Mouse (Mus musculus): ENCODE results near the gene Tenm4. TPM values are rescaled to one million over a fixed set of nuclear protein-coding genes. Genes with fewer than 3 reads are reported as not detected.

Tenm4 gene
- polyA plus RNA-seq, 1 experiment from 2014 or later: 28.1 TPM

GRCm38 (mm10) chr7:96340826-96341225 lies 169.8 kb downstream of the Tenm4 start:
- no peak for ATAC-seq (replicated peaks; ENCODE audit: insufficient number of reproducible peaks, low FRiP score, low TSS enrichment, low read depth)
- H3K4me2 ChIP-seq (ENCODE audit: low read depth, low read length): no peak overlapping the region
- no peak for DNase-seq (ENCODE audit: low spot score)
- H3K9me3 ChIP-seq (replicated peaks; ENCODE audit: control insufficient read depth, low read length): no peaks in the 10 kb centered on the region
- H3K4me1 ChIP-seq (ENCODE audit: control insufficient read depth, insufficient read depth, low read length): no peaks in the 10 kb centered on the region
- no peak overlapping the region for H3K27ac ChIP-seq (replicated peaks; ENCODE audit: low read depth, low read length)
- H3K4me3 ChIP-seq (ENCODE audit: low read depth, low read length): no peak overlapping the region
- H3K9ac ChIP-seq (replicated peaks; ENCODE audit: low read length): no peak overlapping the region
- WGBS: 85% methylated on average over 5 of the region's 5 CpGs
- no peaks in the 10 kb centered on the region for H3K27me3 ChIP-seq (ENCODE audit: control insufficient read depth, insufficient read depth, low read length)
- no peaks in the 10 kb centered on the region for H3K36me3 ChIP-seq (replicated peaks; ENCODE audit: control insufficient read depth, insufficient read depth, low read depth, low read length)

DNA sequence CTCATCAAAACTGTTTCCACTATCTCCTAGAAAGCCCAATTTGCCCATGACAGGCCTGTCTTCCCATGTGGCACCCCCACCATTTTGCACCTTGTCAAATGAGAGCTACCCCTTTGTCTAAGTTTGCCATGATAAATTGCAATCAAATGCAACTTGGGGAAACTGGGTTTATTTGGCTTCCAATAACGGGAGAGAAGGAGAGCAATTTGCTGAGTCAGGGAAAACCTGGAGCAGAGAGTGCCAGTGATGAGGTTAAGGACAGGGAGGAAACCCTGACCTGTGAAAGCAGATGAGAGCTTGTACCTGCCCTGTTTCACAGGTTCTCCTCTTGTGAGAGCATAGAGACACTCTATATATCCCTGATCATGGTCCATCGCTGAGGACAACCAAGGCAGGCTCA lies 170.4 kb downstream of the Tenm4 start:
- Histone ChIP-seq H3K27ac (replicated peaks; ENCODE audit: low read depth, low read length) (no peak overlapping the region), H3K9ac (replicated peaks; ENCODE audit: low read length) (no peak overlapping the region), H3K27me3 (ENCODE audit: control insufficient read depth, insufficient read depth, low read length) (no peaks in the 10 kb centered on the region), H3K4me3 (ENCODE audit: low read depth, low read length) (no peak overlapping the region), H3K4me1 (ENCODE audit: control insufficient read depth, insufficient read depth, low read length) (no peaks in the 10 kb centered on the region), H3K36me3 (replicated peaks; ENCODE audit: control insufficient read depth, insufficient read depth, low read depth, low read length) (no peaks in the 10 kb centered on the region), H3K9me3 (replicated peaks; ENCODE audit: control insufficient read depth, low read length) (no peaks in the 10 kb centered on the region), H3K4me2 (ENCODE audit: low read depth, low read length) (no peak overlapping the region)
- whole genome bisulfite sequencing: 88% methylated on average over 2 of the region's 2 CpGs
- no peak for ATAC-seq (replicated peaks; ENCODE audit: insufficient number of reproducible peaks, low FRiP score, low TSS enrichment, low read depth)
- DNase-seq (ENCODE audit: low spot score): no peak

GRCm38 (mm10) chr7:96342996-96343395 lies 171.9 kb downstream of the Tenm4 start:
- Histone ChIP-seq H3K27me3 (ENCODE audit: control insufficient read depth, insufficient read depth, low read length) (no peaks in the 10 kb centered on the region), H3K4me1 (ENCODE audit: control insufficient read depth, insufficient read depth, low read length) (no peaks in the 10 kb centered on the region), H3K4me3 (ENCODE audit: low read depth, low read length) (no peak overlapping the region), H3K9ac (replicated peaks; ENCODE audit: low read length) (no peak overlapping the region), H3K36me3 (replicated peaks; ENCODE audit: control insufficient read depth, insufficient read depth, low read depth, low read length) (no peaks in the 10 kb centered on the region), H3K9me3 (replicated peaks; ENCODE audit: control insufficient read depth, low read length) (no peaks in the 10 kb centered on the region), H3K4me2 (ENCODE audit: low read depth, low read length) (no peak overlapping the region), H3K27ac (replicated peaks; ENCODE audit: low read depth, low read length) (no peak overlapping the region)
- 81% methylated on average over 6 of the region's 6 CpGs for WGBS
- ATAC-seq (replicated peaks; ENCODE audit: insufficient number of reproducible peaks, low FRiP score, low TSS enrichment, low read depth): no peak
- no peak for DNase-seq (ENCODE audit: low spot score)

DNA sequence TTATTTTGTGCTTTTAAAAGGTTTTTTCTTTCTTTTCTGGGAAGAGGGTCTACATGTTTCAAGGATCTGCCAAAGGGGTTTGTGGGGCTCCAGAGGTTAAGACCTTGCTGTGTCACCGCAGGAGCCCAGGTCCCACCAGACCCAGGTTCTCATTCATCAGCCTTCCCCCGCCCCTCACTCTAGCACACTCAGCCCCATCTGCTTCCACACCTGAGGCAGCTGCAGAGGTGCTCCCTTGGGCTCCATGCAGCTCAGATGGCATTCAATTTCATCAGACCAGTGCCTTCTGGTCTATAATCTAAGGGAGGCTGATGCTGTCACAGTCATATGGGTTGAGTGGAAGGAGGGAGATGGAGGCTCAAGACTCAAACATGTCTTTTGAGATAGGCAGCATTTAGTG lies 172.6 kb downstream of the Tenm4 start:
- no peak overlapping the region for H3K9ac ChIP-seq (replicated peaks; ENCODE audit: low read length)

GRCm38 (mm10) chr7:96352671-96353070 lies 181.6 kb downstream of the Tenm4 start:
- DNase-seq (ENCODE audit: low spot score) (no peak), ATAC-seq (replicated peaks; ENCODE audit: insufficient number of reproducible peaks, low FRiP score, low TSS enrichment, low read depth) (no peak)
- Histone ChIP-seq H3K36me3 (replicated peaks; ENCODE audit: control insufficient read depth, insufficient read depth, low read depth, low read length) (no peaks in the 10 kb centered on the region), H3K27me3 (ENCODE audit: control insufficient read depth, insufficient read depth, low read length) (no peaks in the 10 kb centered on the region), H3K9me3 (replicated peaks; ENCODE audit: control insufficient read depth, low read length) (no peaks in the 10 kb centered on the region), H3K4me2 (ENCODE audit: low read depth, low read length) (no peak overlapping the region), H3K27ac (replicated peaks; ENCODE audit: low read depth, low read length) (no peak overlapping the region), H3K4me3 (ENCODE audit: low read depth, low read length) (no peak overlapping the region), H3K4me1 (ENCODE audit: control insufficient read depth, insufficient read depth, low read length) (no peaks in the 10 kb centered on the region), H3K9ac (replicated peaks; ENCODE audit: low read length) (no peak overlapping the region)
- 83% methylated on average over 8 of the region's 8 CpGs for WGBS

More for the DNA sequence above, 172.6 kb downstream of the Tenm4 start:
- no peaks in the 10 kb centered on the region for H3K36me3 ChIP-seq (replicated peaks; ENCODE audit: control insufficient read depth, insufficient read depth, low read depth, low read length)
- H3K4me3 ChIP-seq (ENCODE audit: low read depth, low read length): no peak overlapping the region
- no peak overlapping the region for H3K4me2 ChIP-seq (ENCODE audit: low read depth, low read length)
- no peaks in the 10 kb centered on the region for H3K9me3 ChIP-seq (replicated peaks; ENCODE audit: control insufficient read depth, low read length)
- H3K27me3 ChIP-seq (ENCODE audit: control insufficient read depth, insufficient read depth, low read length): no peaks in the 10 kb centered on the region
- DNase-seq (ENCODE audit: low spot score) (no peak), ATAC-seq (replicated peaks; ENCODE audit: insufficient number of reproducible peaks, low FRiP score, low TSS enrichment, low read depth) (no peak)
- 89% methylated on average over 2 of the region's 2 CpGs for whole genome bisulfite sequencing
- no peaks in the 10 kb centered on the region for H3K4me1 ChIP-seq (ENCODE audit: control insufficient read depth, insufficient read depth, low read length)
- no peak overlapping the region for H3K27ac ChIP-seq (replicated peaks; ENCODE audit: low read depth, low read length)

DNA sequence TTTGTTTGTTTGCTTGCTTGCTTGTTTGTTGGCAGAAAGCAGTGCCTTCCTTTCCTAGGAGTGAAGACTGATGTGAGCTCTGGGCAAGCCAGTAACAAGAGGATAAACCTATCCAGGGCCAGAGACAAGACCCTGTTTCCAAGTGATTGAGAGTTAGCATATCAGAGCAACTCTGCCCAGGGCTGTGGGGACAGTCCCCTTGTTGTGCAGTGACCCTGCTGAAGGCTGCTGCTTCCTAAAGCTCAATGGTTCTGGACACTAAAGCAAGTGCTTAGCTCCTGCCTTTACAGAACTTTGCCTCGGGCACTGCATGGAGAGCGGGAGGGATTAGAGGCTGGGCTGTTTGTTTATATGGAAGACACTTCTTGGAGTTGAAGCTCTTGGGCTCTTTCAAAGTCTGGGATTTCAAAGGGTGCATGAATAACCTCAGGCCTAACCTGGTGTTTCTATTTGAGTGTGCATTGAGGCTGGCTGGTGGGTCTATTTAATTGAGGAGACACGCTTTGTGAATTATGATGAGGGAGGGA lies 185.3 kb downstream of the Tenm4 start:
- Histone ChIP-seq H3K27ac (replicated peaks; ENCODE audit: low read depth, low read length) (no peak overlapping the region), H3K9ac (replicated peaks; ENCODE audit: low read length) (no peak overlapping the region), H3K9me3 (replicated peaks; ENCODE audit: control insufficient read depth, low read length) (no peaks in the 10 kb centered on the region), H3K36me3 (replicated peaks; ENCODE audit: control insufficient read depth, insufficient read depth, low read depth, low read length) (no peaks in the 10 kb centered on the region), H3K27me3 (ENCODE audit: control insufficient read depth, insufficient read depth, low read length) (no peaks in the 10 kb centered on the region), H3K4me2 (ENCODE audit: low read depth, low read length) (no peak overlapping the region), H3K4me3 (ENCODE audit: low read depth, low read length) (no peak overlapping the region), H3K4me1 (ENCODE audit: control insufficient read depth, insufficient read depth, low read length) (no peaks in the 10 kb centered on the region)
- WGBS: 23% methylated on average over 2 of the region's 3 CpGs
- ATAC-seq (replicated peaks; ENCODE audit: insufficient number of reproducible peaks, low FRiP score, low TSS enrichment, low read depth) (no peak), DNase-seq (ENCODE audit: low spot score) (no peak)

DNA sequence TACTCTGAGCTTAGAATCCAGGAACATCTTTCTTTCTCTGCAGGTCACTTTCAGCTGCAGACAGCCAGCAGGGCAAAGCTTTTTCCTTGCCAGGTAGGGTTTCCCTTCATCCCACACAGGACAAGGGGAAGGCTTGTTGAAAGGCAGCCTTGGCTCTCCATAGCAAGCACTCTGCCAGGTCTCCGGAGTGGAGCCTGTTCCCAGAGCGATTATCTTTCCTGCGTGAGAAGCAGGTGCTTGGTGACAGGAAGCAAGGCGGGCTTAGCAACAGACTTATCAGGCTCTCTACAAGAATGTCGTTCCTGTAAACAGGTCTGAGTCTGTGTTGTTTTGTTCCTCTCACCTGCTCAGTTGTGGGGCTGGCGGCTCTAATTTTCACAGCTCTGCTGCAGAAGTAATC lies 186.5 kb downstream of the Tenm4 start:
- DNase-seq (ENCODE audit: low spot score) (no peak), ATAC-seq (replicated peaks; ENCODE audit: insufficient number of reproducible peaks, low FRiP score, low TSS enrichment, low read depth) (no peak)
- H3K4me3 ChIP-seq (ENCODE audit: low read depth, low read length): no peak overlapping the region
- no peaks in the 10 kb centered on the region for H3K4me1 ChIP-seq (ENCODE audit: control insufficient read depth, insufficient read depth, low read length)
- H3K4me2 ChIP-seq (ENCODE audit: low read depth, low read length): no peak overlapping the region
- 60% methylated on average over 6 of the region's 6 CpGs for WGBS
- H3K27me3 ChIP-seq (ENCODE audit: control insufficient read depth, insufficient read depth, low read length): no peaks in the 10 kb centered on the region
- no peaks in the 10 kb centered on the region for H3K9me3 ChIP-seq (replicated peaks; ENCODE audit: control insufficient read depth, low read length)
- H3K36me3 ChIP-seq (replicated peaks; ENCODE audit: control insufficient read depth, insufficient read depth, low read depth, low read length): no peaks in the 10 kb centered on the region
- H3K9ac ChIP-seq (replicated peaks; ENCODE audit: low read length): no peak overlapping the region
- no peak overlapping the region for H3K27ac ChIP-seq (replicated peaks; ENCODE audit: low read depth, low read length)

DNA sequence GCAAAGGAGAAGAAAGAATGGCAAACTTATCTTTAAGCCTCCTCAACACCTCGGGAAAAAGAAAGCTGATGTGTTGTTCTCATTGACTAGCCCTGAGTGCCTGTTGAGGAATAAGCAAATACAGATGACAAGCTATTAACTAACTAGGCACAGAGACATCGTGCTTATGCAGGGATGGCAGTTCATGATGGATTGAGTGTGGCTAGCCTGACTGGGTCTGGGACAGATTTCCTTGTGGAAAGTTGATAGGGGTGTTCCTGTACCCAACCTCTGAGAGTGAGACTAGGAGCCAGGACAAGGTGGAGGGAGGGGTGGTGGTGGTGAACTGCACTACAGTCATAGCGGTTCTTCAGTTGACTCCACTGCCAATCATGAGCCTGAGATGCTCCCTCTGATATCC lies 192.3 kb downstream of the Tenm4 start:
- H3K4me1 ChIP-seq (ENCODE audit: control insufficient read depth, insufficient read depth, low read length): no peaks in the 10 kb centered on the region
- DNase-seq (ENCODE audit: low spot score): no peak
- no peaks in the 10 kb centered on the region for H3K27me3 ChIP-seq (ENCODE audit: control insufficient read depth, insufficient read depth, low read length)
- H3K9ac ChIP-seq (replicated peaks; ENCODE audit: low read length): no peak overlapping the region
- H3K9me3 ChIP-seq (replicated peaks; ENCODE audit: control insufficient read depth, low read length): no peaks in the 10 kb centered on the region
- no peak overlapping the region for H3K4me2 ChIP-seq (ENCODE audit: low read depth, low read length)
- H3K27ac ChIP-seq (replicated peaks; ENCODE audit: low read depth, low read length): no peak overlapping the region
- H3K4me3 ChIP-seq (ENCODE audit: low read depth, low read length): no peak overlapping the region
- 61% methylated on average over 3 of the region's 3 CpGs for WGBS
- no peaks in the 10 kb centered on the region for H3K36me3 ChIP-seq (replicated peaks; ENCODE audit: control insufficient read depth, insufficient read depth, low read depth, low read length)
- ATAC-seq (replicated peaks; ENCODE audit: insufficient number of reproducible peaks, low FRiP score, low TSS enrichment, low read depth): no peak

Measured in embryonic facial prominence, embryonic 11.5 days (tissue).